Mouse (Mus musculus): ENCODE data around the gene Col4a3bp. TPM values are rescaled to one million over a fixed set of nuclear protein-coding genes. Genes with fewer than 3 reads are reported as not detected.

Gene Col4a3bp
- polyA plus RNA-seq, 1 experiment from 2014 or later, result 4.3 TPM

- Histone ChIP-seq H3K9me3 (replicated peaks) (no peaks in the 10 kb centered on the region), H3K4me1 (replicated peaks) (peaks cover 42% of the 10 kb centered on the region), H3K27me3 (no peaks in the 10 kb centered on the region), H3K36me3 (no peaks in the 10 kb centered on the region), H3K27ac (peak overlapping the region; percentile 93), H3K9ac (peak overlapping the region; percentile 95), H3K4me2 (peak overlapping the region; percentile 79), H3K4me3 (replicated peaks) (peak overlapping the region; percentile 86)
- DNase-seq (peak; percentile 50), ATAC-seq (ENCODE audit: low read depth) (peak; percentile 56)
- WGBS (ENCODE audit: insufficient replicate concordance), result under 1% methylated on average over 52 of the region's 73 CpGs
Measured at GRCm38 (mm10) chr13:96542901-96543891, 778 bp downstream of the Col4a3bp start.

GRCm38 (mm10) chr13:96544506-96544905, 2.1 kb downstream of the Col4a3bp start:
- no peak for ATAC-seq (ENCODE audit: low read depth)
- Histone ChIP-seq H3K36me3 (no peaks in the 10 kb centered on the region), H3K4me1 (replicated peaks) (peaks cover 42% of the 10 kb centered on the region), H3K4me3 (replicated peaks) (no peak overlapping the region), H3K27me3 (no peaks in the 10 kb centered on the region), H3K9ac (no peak overlapping the region), H3K4me2 (no peak overlapping the region), H3K9me3 (replicated peaks) (no peaks in the 10 kb centered on the region), H3K27ac (no peak overlapping the region)
- 57% methylated on average over 2 of the region's 2 CpGs for WGBS (ENCODE audit: insufficient replicate concordance)
- no peak for DNase-seq

DNA sequence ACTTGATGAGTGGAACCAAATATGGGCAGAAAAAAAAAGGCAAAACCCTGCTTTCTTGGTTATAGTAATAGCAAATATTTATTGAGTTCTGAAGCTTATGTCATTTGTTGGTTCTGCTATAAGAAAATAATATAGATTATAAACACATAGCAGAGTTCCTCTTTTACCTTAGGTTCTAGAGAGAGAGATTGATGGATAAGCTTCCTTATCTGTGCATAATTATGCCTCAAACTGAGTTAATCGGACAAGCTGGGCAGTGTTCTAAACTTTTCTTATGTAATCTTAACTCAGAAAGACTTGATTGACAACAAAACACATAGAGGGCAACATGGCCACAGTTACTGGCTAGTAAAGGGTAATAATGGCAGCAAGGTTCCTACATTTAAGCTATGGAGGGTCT, 4.8 kb downstream of the Col4a3bp start:
- 26% methylated on average over 1 of the region's 1 CpGs for WGBS (ENCODE audit: insufficient replicate concordance)
- no peak overlapping the region for H3K27ac ChIP-seq

DNA sequence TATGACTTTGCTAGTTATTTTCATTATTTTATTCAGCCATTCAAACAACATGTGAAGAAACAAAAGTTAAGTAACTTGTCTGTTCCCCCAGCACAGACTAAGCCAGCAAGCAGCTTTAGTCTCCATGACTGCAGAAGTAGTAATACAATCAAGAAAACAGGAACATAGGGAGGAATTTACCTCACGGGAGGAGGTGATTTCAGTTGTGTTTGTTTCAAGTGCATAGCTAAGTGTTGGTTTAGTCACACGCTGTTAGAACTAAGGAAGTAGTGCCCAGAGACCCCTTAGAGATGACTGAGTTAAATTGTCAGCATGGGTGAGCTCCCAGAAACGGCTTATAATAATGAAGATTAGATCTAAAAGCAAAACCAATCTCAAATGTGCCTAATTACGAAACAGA, 5.5 kb downstream of the Col4a3bp start:
- WGBS (ENCODE audit: insufficient replicate concordance), result 51% methylated on average over 4 of the region's 4 CpGs
- no peak for DNase-seq
- Histone ChIP-seq H3K9me3 (replicated peaks) (no peaks in the 10 kb centered on the region), H3K36me3 (no peaks in the 10 kb centered on the region), H3K4me2 (no peak overlapping the region), H3K4me3 (replicated peaks) (no peak overlapping the region), H3K27me3 (no peaks in the 10 kb centered on the region), H3K4me1 (replicated peaks) (peaks cover 32% of the 10 kb centered on the region), H3K9ac (no peak overlapping the region), H3K27ac (no peak overlapping the region)
- ATAC-seq (ENCODE audit: low read depth), result no peak

More for the DNA sequence above, 4.8 kb downstream of the Col4a3bp start:
- no peaks in the 10 kb centered on the region for H3K27me3 ChIP-seq
- H3K9me3 ChIP-seq (replicated peaks), result no peaks in the 10 kb centered on the region
- no peak overlapping the region for H3K4me3 ChIP-seq (replicated peaks)
- DNase-seq (no peak), ATAC-seq (ENCODE audit: low read depth) (no peak)
- no peaks in the 10 kb centered on the region for H3K36me3 ChIP-seq
- H3K4me1 ChIP-seq (replicated peaks), result peaks cover 32% of the 10 kb centered on the region
- H3K9ac ChIP-seq, result no peak overlapping the region
- H3K4me2 ChIP-seq, result no peak overlapping the region

GRCm38 (mm10) chr13:96555099-96555498, 12.7 kb downstream of the Col4a3bp start:
- Histone ChIP-seq H3K9me3 (replicated peaks) (no peaks in the 10 kb centered on the region), H3K27me3 (no peaks in the 10 kb centered on the region), H3K36me3 (0 out of 2 replicates have a peak, but pooled peaks cover 6% of the 10 kb centered on the region), H3K4me2 (no peak overlapping the region), H3K27ac (no peak overlapping the region), H3K4me1 (replicated peaks) (no peaks in the 10 kb centered on the region), H3K9ac (no peak overlapping the region), H3K4me3 (replicated peaks) (no peak overlapping the region)
- WGBS (ENCODE audit: insufficient replicate concordance), result 82% methylated on average over 3 of the region's 3 CpGs
- ATAC-seq (ENCODE audit: low read depth) (no peak), DNase-seq (no peak)

- H3K9me3 ChIP-seq (replicated peaks), result no peaks in the 10 kb centered on the region
- no peak overlapping the region for H3K9ac ChIP-seq
- no peaks in the 10 kb centered on the region for H3K27me3 ChIP-seq
- peaks cover 15% of the 10 kb centered on the region for H3K4me1 ChIP-seq (replicated peaks)
- no peak overlapping the region for H3K4me3 ChIP-seq (replicated peaks)
- DNase-seq (no peak), ATAC-seq (ENCODE audit: low read depth) (no peak)
- peaks cover 3% of the 10 kb centered on the region; the same call in 1 of the 2 replicates for H3K36me3 ChIP-seq
- H3K27ac ChIP-seq, result no peak overlapping the region
- no peak overlapping the region for H3K4me2 ChIP-seq
- WGBS (ENCODE audit: insufficient replicate concordance), result 50% methylated on average over 6 of the region's 6 CpGs
Measured at GRCm38 (mm10) chr13:96567977-96568376, 25.6 kb downstream of the Col4a3bp start.

DNA sequence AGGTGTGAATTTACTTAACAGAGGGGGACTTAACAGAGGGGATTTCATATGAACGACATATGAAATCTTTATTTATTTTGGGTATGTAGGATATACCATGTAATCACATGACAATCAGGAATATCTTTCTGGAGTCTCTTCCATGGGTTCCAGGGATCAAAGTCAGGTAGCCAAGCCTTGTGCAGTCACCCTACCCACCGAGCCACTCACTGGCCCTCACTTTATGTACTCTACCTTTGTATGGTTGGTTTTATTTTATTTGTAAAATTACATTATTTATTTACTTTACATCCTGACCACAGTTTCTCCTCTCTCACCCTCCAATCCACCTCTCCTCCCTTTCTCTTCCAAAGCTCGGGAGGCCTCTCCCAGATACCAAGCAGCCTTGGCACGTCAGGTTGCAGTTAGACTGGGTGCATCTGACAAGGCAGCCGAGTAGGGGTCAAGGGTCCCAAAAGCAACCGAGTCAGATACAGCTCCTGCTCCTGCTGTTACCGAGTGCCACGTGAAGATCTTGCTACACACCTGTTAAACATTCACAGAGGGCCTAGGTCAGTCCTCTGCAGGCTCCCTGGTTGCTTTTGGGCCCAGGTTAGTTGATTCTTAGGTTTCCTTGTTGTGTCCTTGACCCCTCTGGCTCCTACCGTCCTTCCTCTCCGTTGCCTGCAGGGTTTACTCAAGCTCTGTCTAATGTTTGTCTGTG, 28.0 kb downstream of the Col4a3bp start:
- peaks cover 15% of the 10 kb centered on the region for H3K4me1 ChIP-seq (replicated peaks)
- H3K36me3 ChIP-seq, result peaks cover 3% of the 10 kb centered on the region; the same call in 1 of the 2 replicates
- no peak for DNase-seq
- H3K4me2 ChIP-seq, result no peak overlapping the region
- no peaks in the 10 kb centered on the region for H3K27me3 ChIP-seq
- WGBS (ENCODE audit: insufficient replicate concordance), result 72% methylated on average over 10 of the region's 10 CpGs
- H3K4me3 ChIP-seq (replicated peaks), result no peak overlapping the region
- peak overlapping the region; percentile 57 for H3K27ac ChIP-seq
- H3K9me3 ChIP-seq (replicated peaks), result no peaks in the 10 kb centered on the region
- peak; percentile 85 for ATAC-seq (ENCODE audit: low read depth)
- H3K9ac ChIP-seq, result no peak overlapping the region

DNA sequence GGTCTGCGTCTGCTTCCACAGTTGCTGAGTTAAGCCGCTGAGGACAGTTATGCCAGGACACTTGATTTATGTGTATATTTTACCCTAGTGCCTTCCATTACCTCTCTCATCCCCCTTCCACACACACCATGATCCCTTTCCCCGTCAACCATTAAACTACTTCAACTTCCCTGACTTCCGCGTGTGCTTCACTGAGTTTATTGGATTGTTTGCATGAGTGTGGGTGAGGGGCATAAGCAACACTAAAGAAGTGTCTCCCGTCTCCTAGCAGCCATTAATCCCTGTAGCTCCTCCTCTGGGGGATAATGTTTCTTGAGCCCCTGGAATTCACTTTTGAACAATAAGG, 28.6 kb downstream of the Col4a3bp start:
- ATAC-seq (ENCODE audit: low read depth), result no peak
- 78% methylated on average over 6 of the region's 6 CpGs for WGBS (ENCODE audit: insufficient replicate concordance)
- peaks cover 15% of the 10 kb centered on the region for H3K4me1 ChIP-seq (replicated peaks)

DNA sequence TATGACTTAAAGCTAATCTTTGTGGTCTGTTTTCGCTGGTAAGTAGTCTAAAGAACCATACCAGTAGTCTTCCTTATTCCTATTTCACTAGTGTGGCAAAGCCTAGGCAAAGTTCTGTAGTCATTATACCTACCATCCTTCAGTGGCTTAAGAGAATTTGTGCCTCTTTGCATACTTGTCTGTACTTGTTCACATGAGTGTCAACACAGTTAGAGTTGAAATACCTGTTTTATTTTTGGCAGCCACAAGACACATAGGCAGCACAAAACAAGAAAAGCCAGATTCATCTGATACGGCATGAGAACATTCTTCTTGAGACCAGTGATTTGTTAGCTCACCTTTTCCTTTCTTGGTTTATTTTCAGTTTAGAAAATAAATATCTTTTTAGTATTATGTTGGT, 31.8 kb downstream of the Col4a3bp start:
- no peaks in the 10 kb centered on the region for H3K9me3 ChIP-seq (replicated peaks)
- H3K27ac ChIP-seq, result no peak overlapping the region
- no peak overlapping the region for H3K9ac ChIP-seq
- H3K4me1 ChIP-seq (replicated peaks), result peaks cover 4% of the 10 kb centered on the region
- H3K4me2 ChIP-seq, result no peak overlapping the region
- 85% methylated on average over 2 of the region's 2 CpGs for WGBS (ENCODE audit: insufficient replicate concordance)
- H3K36me3 ChIP-seq, result peaks cover 3% of the 10 kb centered on the region; the same call in 1 of the 2 replicates
- DNase-seq (no peak), ATAC-seq (ENCODE audit: low read depth) (no peak)
- H3K4me3 ChIP-seq (replicated peaks), result no peak overlapping the region
- H3K27me3 ChIP-seq, result no peaks in the 10 kb centered on the region

More for the DNA sequence above, 28.6 kb downstream of the Col4a3bp start:
- H3K27ac ChIP-seq, result peak overlapping the region; percentile 57
- H3K36me3 ChIP-seq, result peaks cover 3% of the 10 kb centered on the region; the same call in 1 of the 2 replicates
- no peaks in the 10 kb centered on the region for H3K9me3 ChIP-seq (replicated peaks)
- DNase-seq, result no peak
- no peak overlapping the region for H3K4me2 ChIP-seq
- H3K4me3 ChIP-seq (replicated peaks), result no peak overlapping the region
- H3K9ac ChIP-seq, result no peak overlapping the region
- H3K27me3 ChIP-seq, result no peaks in the 10 kb centered on the region

DNA sequence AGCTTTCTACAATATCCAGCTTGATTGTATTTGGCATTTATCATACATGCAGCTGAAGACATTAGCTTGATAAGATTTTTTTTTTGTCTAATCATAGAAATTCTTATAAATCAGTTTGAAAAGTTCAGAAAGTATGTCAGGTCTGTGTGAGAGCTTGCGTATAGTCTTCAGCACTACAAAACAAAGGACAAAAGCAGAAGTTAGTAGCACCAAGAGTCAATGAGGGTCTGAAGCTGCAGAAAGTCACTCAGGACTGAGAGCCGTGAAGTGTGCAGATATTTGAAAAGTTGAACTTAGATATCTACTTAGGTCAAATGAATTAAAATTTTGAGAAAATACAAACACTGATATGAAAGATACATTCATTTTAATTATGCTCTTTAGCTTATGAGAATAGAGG, 36.7 kb downstream of the Col4a3bp start:
- no peak overlapping the region for H3K4me2 ChIP-seq
- peaks cover 13% of the 10 kb centered on the region for H3K4me1 ChIP-seq (replicated peaks)
- no peak overlapping the region for H3K4me3 ChIP-seq (replicated peaks)
- no peaks in the 10 kb centered on the region for H3K36me3 ChIP-seq
- DNase-seq (no peak), ATAC-seq (ENCODE audit: low read depth) (no peak)
- no peak overlapping the region for H3K9ac ChIP-seq
- no peaks in the 10 kb centered on the region for H3K9me3 ChIP-seq (replicated peaks)
- H3K27ac ChIP-seq, result no peak overlapping the region
- no peaks in the 10 kb centered on the region for H3K27me3 ChIP-seq
- 60% methylated on average over 2 of the region's 2 CpGs for WGBS (ENCODE audit: insufficient replicate concordance)

GRCm38 (mm10) chr13:96579979-96580378, 37.6 kb downstream of the Col4a3bp start:
- Histone ChIP-seq H3K4me2 (no peak overlapping the region), H3K9ac (no peak overlapping the region), H3K4me3 (replicated peaks) (no peak overlapping the region), H3K27me3 (no peaks in the 10 kb centered on the region), H3K4me1 (replicated peaks) (peaks cover 19% of the 10 kb centered on the region), H3K9me3 (replicated peaks) (no peaks in the 10 kb centered on the region), H3K27ac (no peak overlapping the region), H3K36me3 (no peaks in the 10 kb centered on the region)
- DNase-seq (no peak), ATAC-seq (ENCODE audit: low read depth) (no peak)
- WGBS (ENCODE audit: insufficient replicate concordance), result 73% methylated on average over 1 of the region's 1 CpGs

Data from liver, embryonic 13.5 days (tissue).